Mouse (Mus musculus) forebrain, embryonic 11.5 days (tissue): ENCODE data around the gene Stat1. TPM values are rescaled to one million over a fixed set of nuclear protein-coding genes. Genes with fewer than 3 reads are reported as not detected.

ENCODE experiments used
- ATAC-seq: fragments of 200-750 bp; cut with Nextera tagmentation; replicated peaks from 2 replicates; pipeline ENCODE4 v1.8.0; 2017; ENCODE audit warnings: moderate TSS enrichment; ENCODE audit not compliant: low FRiP score
- DNase-seq: peaks from one replicate; pipeline ENCODE4 v3.0.0-alpha.2; 2017; ENCODE audit warnings: low spot score
- H3K27ac ChIP-seq: fragments of 300-500 bp; sonication (generic); 2 replicates; pipeline ENCODE4 v1.5.1; 2014; ENCODE audit warnings: low read depth, low read length
- H3K27me3 ChIP-seq: fragments of 300-500 bp; sonication (generic); 2 replicates; pipeline ENCODE4 v1.6.1; 2014; ENCODE audit warnings: mild to moderate bottlenecking, low read length, mixed read lengths; ENCODE audit not compliant: control insufficient read depth, insufficient read depth
- H3K36me3 ChIP-seq: fragments of 300-500 bp; sonication (generic); 2 replicates; pipeline ENCODE4 v1.6.1; 2014; ENCODE audit warnings: mild to moderate bottlenecking, low read length, moderate library complexity, mixed read lengths; ENCODE audit not compliant: control insufficient read depth, insufficient read depth
- H3K4me1 ChIP-seq: fragments of 300-500 bp; sonication (generic); replicated peaks from 2 replicates; pipeline ENCODE4 v1.6.1; 2014; ENCODE audit warnings: low read length, mixed read lengths; ENCODE audit not compliant: control insufficient read depth, insufficient read depth
- H3K4me2 ChIP-seq: fragments of 300-500 bp; sonication (generic); 2 replicates; pipeline ENCODE4 v1.6.1; 2014; ENCODE audit warnings: low read depth, mild to moderate bottlenecking, low read length, moderate library complexity, mixed read lengths; ENCODE audit not compliant: severe bottlenecking
- H3K4me3 ChIP-seq: fragments of 300-500 bp; sonication (generic); 2 replicates; pipeline ENCODE4 v1.5.1; 2014; ENCODE audit warnings: low read depth, low read length
- H3K9ac ChIP-seq: fragments of 300-500 bp; sonication (generic); 2 replicates; pipeline ENCODE4 v1.6.1; 2014; ENCODE audit warnings: low read length
- H3K9me3 ChIP-seq: fragments of 300-500 bp; sonication (generic); 2 replicates; pipeline ENCODE4 v1.6.1; 2016; ENCODE audit warnings: low read length, mixed read lengths; ENCODE audit not compliant: control insufficient read depth
- WGBS: fragments of 180-500 bp; shearing (Covaris S2); extraction: QIAGEN DNeasy Blood & Tissue Kit; methylation state at CpG from one replicate; pipeline ENCODE4 v1.1.7; 2014; 5-methylcytosine and 5-hydroxymethylcytosine counted together
- polyA plus RNA-seq: library from polyadenylated mRNA; unstranded; fragments of >200 nt; fragmentation: Nextera tagmentation; extraction: Ambion mirVana; gene quantifications from 2 replicates; pipeline ENCODE4 v1.2.1, GENCODE M21; 2014

Gene Stat1
- polyA plus RNA-seq, 1 experiment from 2014 or later, result 15.6 TPM

DNA sequence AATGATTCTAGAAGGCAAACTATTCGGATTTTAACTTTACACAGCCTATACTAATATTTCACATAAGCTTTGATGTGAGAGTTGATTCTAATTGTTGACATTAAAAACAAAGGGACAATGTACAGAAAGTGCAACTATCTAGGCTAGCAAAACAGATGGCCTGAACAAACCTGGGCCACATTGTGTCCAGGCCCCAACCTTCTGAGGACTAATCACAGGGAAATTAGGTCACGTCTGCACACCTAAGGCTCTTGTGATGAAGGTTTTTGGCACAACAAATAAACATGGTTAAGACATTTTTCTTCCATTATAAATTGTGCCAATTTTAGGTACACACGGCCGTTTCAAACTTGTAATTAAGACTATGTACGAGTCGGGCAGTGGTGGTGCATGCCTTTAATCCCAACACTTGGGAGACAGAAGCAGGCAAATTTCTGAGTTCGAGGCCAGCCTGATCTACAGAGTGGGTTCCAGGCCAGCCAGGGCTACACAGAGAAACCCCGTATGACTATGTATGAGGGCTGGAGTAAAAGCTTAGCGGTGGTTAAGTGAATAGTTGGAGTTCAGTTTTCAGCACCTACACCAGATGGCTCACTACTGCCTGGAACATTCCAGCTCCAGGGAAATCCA is 60.8 kb downstream of the Stat1 start:
- ATAC-seq (no peak), DNase-seq (no peak)
- no peaks in the 10 kb centered on the region for H3K27me3 ChIP-seq
- 94% methylated on average over 9 of the region's 9 CpGs for WGBS
- no peak overlapping the region for H3K4me2 ChIP-seq
- H3K9ac ChIP-seq, result no peak overlapping the region
- no peak overlapping the region for H3K27ac ChIP-seq
- H3K9me3 ChIP-seq, result no peaks in the 10 kb centered on the region
- H3K36me3 ChIP-seq, result no peaks in the 10 kb centered on the region
- no peak overlapping the region for H3K4me3 ChIP-seq
- H3K4me1 ChIP-seq, result no peaks in the 10 kb centered on the region

DNA sequence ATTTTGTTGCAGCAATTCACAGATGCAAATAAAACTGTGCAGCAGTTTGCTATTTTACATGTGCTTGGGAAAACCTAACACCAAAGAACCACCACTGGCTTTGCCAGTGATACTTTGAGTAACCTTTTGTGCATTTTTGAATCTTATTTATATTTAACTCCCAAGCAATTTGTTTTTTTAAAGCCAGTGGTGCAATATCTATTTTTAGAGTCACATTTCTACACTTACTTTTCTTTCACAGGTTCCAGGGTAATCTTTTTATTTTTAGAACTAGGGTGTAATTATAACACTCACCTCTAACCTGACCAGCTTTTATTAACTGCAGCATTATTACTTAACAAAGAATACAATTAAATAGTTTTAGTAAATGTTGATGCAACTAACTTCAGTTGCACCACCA is 62.8 kb downstream of the Stat1 start:
- no peak overlapping the region for H3K4me2 ChIP-seq
- H3K36me3 ChIP-seq, result no peaks in the 10 kb centered on the region
- no peaks in the 10 kb centered on the region for H3K9me3 ChIP-seq
- no peak overlapping the region for H3K27ac ChIP-seq
- no peaks in the 10 kb centered on the region for H3K4me1 ChIP-seq
- DNase-seq (no peak), ATAC-seq (no peak)
- H3K4me3 ChIP-seq, result no peak overlapping the region
- no peak overlapping the region for H3K9ac ChIP-seq
- H3K27me3 ChIP-seq, result no peaks in the 10 kb centered on the region

DNA sequence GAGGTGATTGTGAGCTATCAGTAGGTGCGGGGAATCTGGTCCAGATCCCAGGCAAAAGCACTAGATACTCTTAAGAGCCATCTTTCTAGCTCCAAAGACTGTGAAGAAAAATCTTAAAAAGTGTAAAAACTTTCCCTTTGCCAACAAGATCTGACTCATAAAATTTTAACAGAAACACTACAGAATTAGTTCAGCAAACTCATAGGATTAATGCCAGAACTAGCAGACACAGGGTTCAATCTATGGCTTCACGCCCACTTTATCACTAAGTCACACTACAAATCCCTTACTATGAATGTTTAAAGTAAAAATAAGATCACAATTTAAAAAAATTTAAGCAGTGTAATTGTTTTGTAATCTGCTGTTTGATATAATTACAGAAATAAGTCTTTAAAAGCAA is 63.8 kb downstream of the Stat1 start:
- H3K4me3 ChIP-seq, result no peak overlapping the region
- H3K4me2 ChIP-seq, result no peak overlapping the region
- H3K9me3 ChIP-seq, result no peaks in the 10 kb centered on the region
- H3K9ac ChIP-seq, result no peak overlapping the region
- DNase-seq, result no peak
- whole genome bisulfite sequencing, result 97% methylated on average over 2 of the region's 2 CpGs
- no peaks in the 10 kb centered on the region for H3K36me3 ChIP-seq
- no peaks in the 10 kb centered on the region for H3K4me1 ChIP-seq
- ATAC-seq, result no peak
- H3K27me3 ChIP-seq, result no peaks in the 10 kb centered on the region
- no peak overlapping the region for H3K27ac ChIP-seq

Other genes with a start within 250 kb of the Stat1 start
- gene Myo1b, start 203.4 kb upstream of the Stat1 start, polyA plus RNA-seq, result 109 and 117 TPM in 2 replicates
- 12.0 and 12.4 TPM in 2 replicates for gene Stat4, start 132.3 kb upstream of the Stat1 start, polyA plus RNA-seq
- gene Gls, start 113.8 kb downstream of the Stat1 start, polyA plus RNA-seq, result 31.1 and 34.6 TPM in 2 replicates